In genomic region chr5:13125241-13125692, GRCm38 (mm10) we compare ENCODE assay signal across 8 mouse cellular contexts. TPM values are rescaled to one million over a fixed set of nuclear protein-coding genes. Genes with fewer than 3 reads are reported as not detected.
A peak's percentile ranks its signal among the peaks of the same experiment; 100 is the strongest.
DNase-seq lines count a peak whose midpoint lies in the region; ATAC-seq and TF ChIP-seq lines count a peak whose summit lies in the region.

Gene Sema3a (plus strand): TSS chr5:13125414.

- H3K4me3 ChIP-seq in intestine, embryonic 14.5 days (ENCODE audit: low read depth, low read length) = no peak within 1 kb of the TSS
- H3K4me3 ChIP-seq in intestine, postnatal 0 days (ENCODE audit: low read depth, low read length) = no peak within 1 kb of the TSS
- H3K4me3 ChIP-seq in hindbrain, embryonic 10.5 days = peak within 1 kb of the TSS; percentile 22; the same call in 1 of the 2 replicates
- H3K4me3 ChIP-seq in midbrain, embryonic 12.5 days = no peak within 1 kb of the TSS

- no peaks in the 10 kb centered on the region for H3K36me3 ChIP-seq in intestine, embryonic 14.5 days (ENCODE audit: control insufficient read depth, insufficient read depth, low read length)
- H3K36me3 ChIP-seq in intestine, postnatal 0 days (ENCODE audit: control insufficient read depth, insufficient read depth) = no peaks in the 10 kb centered on the region
- H3K36me3 ChIP-seq in hindbrain, embryonic 10.5 days = no peaks in the 10 kb centered on the region
- H3K36me3 ChIP-seq in midbrain, embryonic 12.5 days = no peaks in the 10 kb centered on the region

- H3K9me3 ChIP-seq in intestine, embryonic 14.5 days (ENCODE audit: control insufficient read depth, low read length) = no peaks in the 10 kb centered on the region
- H3K9me3 ChIP-seq in intestine, postnatal 0 days (ENCODE audit: control insufficient read depth) = no peaks in the 10 kb centered on the region
- no peaks in the 10 kb centered on the region for H3K9me3 ChIP-seq in hindbrain, embryonic 10.5 days
- H3K9me3 ChIP-seq in midbrain, embryonic 12.5 days = no peaks in the 10 kb centered on the region

- no peak for ATAC-seq in intestine, embryonic 14.5 days (replicated peaks; ENCODE audit: low FRiP score, low TSS enrichment, low read depth)
- no peak for ATAC-seq in intestine, postnatal 0 days
- ATAC-seq in midbrain, embryonic 12.5 days (ENCODE audit: low FRiP score, low read depth) = peak; percentile 76; the same call in 1 of the 2 replicates
- ATAC-seq in megakaryocyte-erythroid progenitor cell, adult 5-6 weeks (replicated peaks; ENCODE audit: low FRiP score, low TSS enrichment, poor library complexity, severe bottlenecking) = no peak

- 58% methylated on average over 13 of the region's 13 CpGs for WGBS in intestine, embryonic 14.5 days
- WGBS in intestine, postnatal 0 days = 58% methylated on average over 13 of the region's 13 CpGs
- 56% methylated on average over 13 of the region's 13 CpGs for WGBS in hindbrain, embryonic 10.5 days
- 58% methylated on average over 13 of the region's 13 CpGs for WGBS in midbrain, embryonic 12.5 days

- TF ChIP-seq CTCF in intestine, postnatal 0 days (IDR thresholded peaks at IDR 0.05; ENCODE audit: low read depth) = no peak

- no peak within 1 kb of the TSS for H3K27ac ChIP-seq in intestine, embryonic 14.5 days (ENCODE audit: low read depth)
- no peak within 1 kb of the TSS for H3K27ac ChIP-seq in intestine, postnatal 0 days (ENCODE audit: low read depth, low read length)
- H3K27ac ChIP-seq in hindbrain, embryonic 10.5 days = peak within 1 kb of the TSS; percentile 9; the same call in 1 of the 2 replicates
- H3K27ac ChIP-seq in midbrain, embryonic 12.5 days (replicated peaks) = no peak within 1 kb of the TSS

- H3K4me1 ChIP-seq in intestine, embryonic 14.5 days (replicated peaks; ENCODE audit: control insufficient read depth, insufficient read depth, low read length) = 0 out of 2 replicates have a peak, but pooled peaks cover 3% of the 10 kb centered on the region
- no peaks in the 10 kb centered on the region for H3K4me1 ChIP-seq in intestine, postnatal 0 days (replicated peaks; ENCODE audit: control insufficient read depth, insufficient read depth, low read length)
- no peaks in the 10 kb centered on the region for H3K4me1 ChIP-seq in hindbrain, embryonic 10.5 days (replicated peaks)
- 0 out of 2 replicates have a peak, but pooled peaks cover 6% of the 10 kb centered on the region for H3K4me1 ChIP-seq in midbrain, embryonic 12.5 days

- no peak for DNase-seq in intestine, embryonic 14.5 days (ENCODE audit: low spot score)
- DNase-seq in R1 (ENCODE audit: low read depth, low spot score) = peak; percentile 25
- DNase-seq in hindbrain, embryonic 10.5 days (ENCODE audit: low spot score) = peak; percentile 56
- DNase-seq in thymus, postnatal 0 days (ENCODE audit: low spot score) = no peak
- no peak for DNase-seq in layer of hippocampus, adult 9-11 months

- no peak within 1 kb of the TSS for H3K4me2 ChIP-seq in intestine, embryonic 14.5 days (ENCODE audit: low read length)
- H3K4me2 ChIP-seq in intestine, postnatal 0 days (replicated peaks; ENCODE audit: low read depth) = no peak within 1 kb of the TSS
- H3K4me2 ChIP-seq in midbrain, embryonic 12.5 days (replicated peaks) = 0 out of 2 replicates have a peak within 1 kb of the TSS, but pooled peaks have one; percentile 14

- no peak within 1 kb of the TSS for H3K9ac ChIP-seq in intestine, embryonic 14.5 days (ENCODE audit: low read length)
- no peak within 1 kb of the TSS for H3K9ac ChIP-seq in intestine, postnatal 0 days (ENCODE audit: low read depth, low read length)
- no peak within 1 kb of the TSS for H3K9ac ChIP-seq in midbrain, embryonic 12.5 days (replicated peaks)

- H3K27me3 ChIP-seq in intestine, embryonic 14.5 days (replicated peaks; ENCODE audit: control insufficient read depth, insufficient read depth, low read length) = no peaks in the 10 kb centered on the region
- no peaks in the 10 kb centered on the region for H3K27me3 ChIP-seq in intestine, postnatal 0 days (replicated peaks; ENCODE audit: control insufficient read depth, insufficient read depth, low read length)
- no peaks in the 10 kb centered on the region for H3K27me3 ChIP-seq in hindbrain, embryonic 10.5 days (ENCODE audit: insufficient read depth, poor library complexity, severe bottlenecking)
- H3K27me3 ChIP-seq in midbrain, embryonic 12.5 days = no peaks in the 10 kb centered on the region

RNA-seq across cellular contexts. Expression of gene Sema3a, which starts in this region (rescaled TPM):
- 24.9 and 27.6 TPM in 2 replicates for polyA plus RNA-seq in intestine, embryonic 14.5 days (2014; fragmentation: Nextera tagmentation; extraction: Ambion mirVana)
- polyA plus RNA-seq in intestine, postnatal 0 days (2015; fragmentation: Nextera tagmentation; extraction: Ambion mirVana) = 3.4 and 3.6 TPM in 2 replicates
- polyA plus RNA-seq in hindbrain, embryonic 10.5 days (2016; fragmentation: Nextera tagmentation; extraction: Ambion mirVana) = 15.6 and 21.8 TPM in 2 replicates
- polyA plus RNA-seq in midbrain, embryonic 12.5 days (2016; fragmentation: Nextera tagmentation; extraction: Ambion mirVana) = 9.2 and 11.5 TPM in 2 replicates
- not detected in 2 replicates for total RNA-seq in megakaryocyte-erythroid progenitor cell, adult 5-6 weeks (2014; fragmentation: Nextera tagmentation)
- total RNA-seq in megakaryocyte-erythroid progenitor cell, adult 5-6 weeks (2017) = not detected in 2 replicates
- polyA plus RNA-seq in thymus, postnatal 0 days (2015; fragmentation: Nextera tagmentation; extraction: Ambion mirVana) = 0.66 TPM in 2 replicates

Comparison
In these comparisons a context has a peak if more than half of its experiments do, and no peak if none do; other contexts are left out.
1. DNase-seq: peak in R1 (single experiment) and hindbrain, embryonic 10.5 days (single experiment); none in intestine, embryonic 14.5 days (single experiment), thymus, postnatal 0 days (single experiment) and layer of hippocampus, adult 9-11 months (single experiment).